Mouse (Mus musculus) R1 (cell line): ENCODE results near the gene Olfr1264.

Experiments
- DNase-seq: peaks from one replicate; pipeline ENCODE4 v3.0.0-alpha.2; 2018; ENCODE audit warnings: low read depth, low spot score

The Olfr1264 gene

DNA sequence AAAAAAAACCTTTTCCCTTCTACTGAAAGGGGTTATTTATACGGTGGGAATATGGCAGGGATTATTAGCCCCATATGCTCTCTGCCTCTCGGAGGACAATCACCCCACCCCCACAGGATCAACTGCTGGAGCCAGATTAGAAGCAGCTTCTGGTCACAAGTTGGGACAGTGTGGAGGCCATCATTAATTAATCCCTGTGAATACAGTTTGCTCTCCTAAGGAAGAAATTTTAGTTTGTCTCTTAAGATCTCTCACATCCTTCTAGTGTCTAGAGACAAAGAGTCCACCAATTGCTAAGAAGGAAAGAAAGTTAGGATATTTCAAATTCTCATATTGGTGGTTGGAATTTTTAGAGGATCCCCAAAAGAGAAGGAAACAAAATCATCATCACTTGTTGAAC is at the start of gene Olfr1264:
TSS of gene Olfr1264 (minus strand) at position 101 of the 400 bp plus-strand sequence.
- DNase-seq = no peak

- DNase-seq = no peak
Measured at GRCm38 (mm10) chr2:90070065-90070464, 44.7 kb upstream of the Olfr1264 start.

DNA sequence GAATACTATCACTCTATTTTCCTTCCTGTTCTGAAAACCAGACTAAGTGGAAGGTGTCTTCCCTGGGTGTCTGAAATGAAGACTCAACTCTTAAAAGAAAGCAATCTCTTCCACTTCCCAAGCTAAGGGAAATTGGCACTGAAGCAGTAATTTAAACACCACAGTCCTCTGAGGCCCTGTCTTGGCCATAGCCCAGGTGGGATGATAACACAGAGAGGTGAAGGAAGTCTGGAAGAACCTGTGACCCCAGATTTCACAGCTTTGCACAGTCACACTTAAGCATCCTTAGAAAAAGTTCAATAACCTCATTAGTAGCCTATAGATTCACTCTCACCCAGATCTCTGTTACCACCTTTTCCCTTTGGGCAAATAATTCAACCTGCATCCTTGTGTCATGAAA is 38.1 kb upstream of the Olfr1264 start, which contains the start of gene Olfr140:
TSS of gene Olfr140 (minus strand) at position 101 of the 400 bp plus-strand sequence.
- DNase-seq = no peak

DNA sequence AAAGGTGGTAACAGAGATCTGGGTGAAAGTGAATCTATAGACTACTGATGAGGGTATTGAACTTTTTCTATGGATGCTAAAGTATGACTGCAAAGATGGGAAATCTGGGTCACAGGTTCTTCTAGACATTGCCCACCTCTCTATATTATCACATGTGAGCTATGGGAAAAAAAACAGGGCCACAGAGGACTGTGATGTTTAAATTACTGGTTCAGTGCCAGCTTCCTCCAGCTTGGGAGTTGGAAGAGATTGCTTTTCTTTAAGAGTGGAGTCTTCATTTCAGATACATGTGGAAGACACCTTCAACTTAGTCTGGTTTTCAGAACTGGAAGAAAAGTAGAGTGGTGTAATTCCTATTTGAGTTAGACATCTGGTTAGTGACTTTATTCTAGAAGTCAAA is 9.7 kb upstream of the Olfr1264 start, which contains the start of gene Olfr1265:
TSS of gene Olfr1265 (plus strand) at position 301 of the 400 bp plus-strand sequence.
- no peak for DNase-seq

- no peak for DNase-seq
Measured at GRCm38 (mm10) chr2:90011831-90012230, 13.5 kb downstream of the Olfr1264 start, which contains the start of gene Olfr1263. TSS of gene Olfr1263 (plus strand) at chr2:90012131.

DNA sequence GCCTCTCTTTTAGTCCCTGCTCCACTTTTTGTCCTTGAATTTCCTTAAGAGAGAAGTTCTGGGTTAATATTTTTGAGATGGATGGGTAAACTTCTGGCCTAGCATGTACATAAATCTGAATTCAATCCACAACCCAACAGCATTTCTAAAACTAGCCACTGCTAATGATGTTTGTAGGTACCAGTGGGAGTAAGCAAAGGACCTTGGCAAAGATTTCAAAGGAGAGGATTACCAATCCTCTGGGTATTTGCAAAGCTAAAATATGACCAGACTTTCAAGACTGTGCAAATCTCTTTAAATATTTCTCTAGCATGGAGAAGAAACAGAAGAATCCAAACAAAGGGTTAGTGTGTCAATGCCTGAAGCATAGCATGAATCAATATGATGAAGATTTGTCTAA is 25.5 kb downstream of the Olfr1264 start, which contains the start of gene Olfr1262:
TSS of gene Olfr1262 (plus strand) at position 301 of the 400 bp plus-strand sequence.
- DNase-seq = no peak

DNA sequence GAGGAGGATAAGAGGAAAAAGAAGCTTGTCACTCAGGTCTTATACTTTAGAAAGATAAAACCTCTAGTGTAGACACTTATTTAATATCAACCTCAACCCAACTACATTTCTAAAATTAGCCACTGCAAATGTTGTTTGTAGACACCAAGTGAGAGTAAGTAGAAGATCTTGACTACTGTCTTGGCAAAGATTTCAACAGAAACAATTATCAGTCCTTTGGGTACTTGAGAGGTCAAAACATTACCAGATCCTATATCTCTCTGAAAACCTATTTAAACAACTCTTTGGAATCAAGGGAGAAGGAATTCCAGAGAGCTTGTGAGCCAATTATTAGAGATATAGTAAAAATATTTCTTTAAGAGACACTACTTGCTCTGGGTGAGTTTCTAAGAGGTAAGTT is 34.5 kb downstream of the Olfr1264 start, which contains the start of gene Olfr1261:
TSS of gene Olfr1261 (plus strand) at position 301 of the 400 bp plus-strand sequence.
- DNase-seq = no peak

DNA sequence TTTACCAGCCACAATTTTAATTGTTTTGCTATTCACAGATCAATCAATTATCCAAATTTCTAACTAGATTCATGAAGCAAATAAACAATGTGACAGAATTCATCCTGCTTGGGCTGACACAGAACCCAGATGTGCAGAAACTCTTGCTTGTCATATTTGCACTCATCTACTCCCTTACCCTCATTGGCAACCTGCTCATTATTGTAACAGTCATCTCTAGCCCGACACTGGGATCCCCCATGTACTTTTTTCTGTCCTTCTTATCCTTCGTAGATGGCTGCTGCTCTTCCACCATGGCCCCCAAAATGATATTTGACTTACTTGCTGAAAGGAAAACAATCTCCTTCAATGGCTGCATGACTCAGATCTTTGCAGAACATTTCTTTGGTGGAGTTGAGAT is 47.7 kb downstream of the Olfr1264 start:
- DNase-seq = no peak

DNA sequence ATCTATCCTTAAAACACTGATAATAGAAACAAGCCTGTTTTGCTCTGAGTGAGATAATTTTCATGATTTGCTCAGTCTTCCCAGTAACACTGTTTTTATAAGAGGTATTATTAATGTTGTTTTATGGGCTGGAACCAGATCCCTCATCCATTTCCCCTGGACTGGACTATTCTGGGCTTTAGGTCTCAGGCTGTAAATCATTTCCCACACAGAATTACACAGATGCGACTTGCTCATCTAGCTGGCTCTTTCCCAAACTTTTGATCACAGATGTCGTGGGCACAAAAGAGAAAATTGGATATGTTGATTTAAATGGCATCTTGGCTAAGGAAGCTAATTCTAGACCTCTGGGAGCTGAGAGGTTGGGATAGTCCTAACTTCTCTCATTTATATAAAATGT is 51.2 kb downstream of the Olfr1264 start, which contains the start of gene Olfr1260:
TSS of gene Olfr1260 (plus strand) at position 157 of the 400 bp plus-strand sequence.
- no peak for DNase-seq
